Mouse (Mus musculus) forebrain, postnatal 0 days (tissue): Measurements from ENCODE around the gene Tada3. TPM values are rescaled to one million over a fixed set of nuclear protein-coding genes. Genes with fewer than 3 reads are reported as not detected.

ENCODE experiments used
- ATAC-seq: fragments of 200-750 bp; cut with Nextera tagmentation; 2 replicates; pipeline ENCODE4 v1.8.0; 2017; ENCODE audit warnings: mild to moderate bottlenecking, moderate library complexity
- DNase-seq: peaks from one replicate; pipeline ENCODE4 v3.0.0-alpha.2; 2015
- H3K27ac ChIP-seq: fragments of 300-500 bp; sonication (generic); 2 replicates; pipeline ENCODE4 v1.5.1; 2014; ENCODE audit warnings: low read depth, mild to moderate bottlenecking, antibody characterized with exemption, low read length, moderate library complexity, mixed read lengths
- H3K27me3 ChIP-seq: fragments of 300-500 bp; sonication (generic); 2 replicates; pipeline ENCODE4 v1.6.1; 2014; ENCODE audit warnings: mild to moderate bottlenecking, low read length, mixed read lengths; ENCODE audit not compliant: insufficient read depth
- H3K36me3 ChIP-seq: fragments of 300-500 bp; sonication (generic); 2 replicates; pipeline ENCODE4 v1.6.1; 2014; ENCODE audit warnings: mild to moderate bottlenecking, moderate library complexity; ENCODE audit not compliant: insufficient read depth
- H3K4me1 ChIP-seq: fragments of 300-500 bp; sonication (generic); 2 replicates; pipeline ENCODE4 v1.6.1; 2014; ENCODE audit warnings: antibody characterized with exemption; ENCODE audit not compliant: insufficient read depth
- H3K4me2 ChIP-seq: fragments of 300-500 bp; sonication (generic); 2 replicates; pipeline ENCODE4 v1.6.1; 2014; ENCODE audit warnings: low read depth, mild to moderate bottlenecking, moderate library complexity
- H3K4me3 ChIP-seq: fragments of 300-500 bp; sonication (generic); 2 replicates; pipeline ENCODE4 v1.5.1; 2014; ENCODE audit warnings: low read depth, low read length, mixed read lengths
- H3K9ac ChIP-seq: fragments of 300-500 bp; sonication (generic); 2 replicates; pipeline ENCODE4 v1.6.1; 2014; ENCODE audit warnings: mild to moderate bottlenecking
- H3K9me3 ChIP-seq: fragments of 300-500 bp; sonication (generic); 2 replicates; pipeline ENCODE4 v1.6.1; 2016; ENCODE audit warnings: low read length
- CTCF ChIP-seq: sonication (generic); IDR thresholded peaks from 2 replicates; pipeline ENCODE4 v1.5.1; 2016; ENCODE audit warnings: antibody characterized with exemption, control low read depth, low read depth
- WGBS: fragments of 180-500 bp; shearing (Covaris S2); extraction: QIAGEN DNeasy Blood & Tissue Kit; methylation state at CpG from one replicate; pipeline ENCODE4 v1.1.7; 2014; 5-methylcytosine and 5-hydroxymethylcytosine counted together
- polyA plus RNA-seq: library from polyadenylated mRNA; unstranded; fragments of >200 nt; fragmentation: Nextera tagmentation; extraction: Ambion mirVana; gene quantifications from 2 replicates; pipeline ENCODE4 v1.2.1, GENCODE M21; 2015
- total RNA-seq: library from RNA; depleted of rRNA; stranded (reverse); fragments of >200 nt; gene quantifications from 2 replicates; pipeline ENCODE4 v1.2.3, GENCODE M21; 2014

Tada3 gene
- total and polyA plus RNA-seq, 2 experiments from 2014 or later, result 34.7 to 84.4 TPM

DNA sequence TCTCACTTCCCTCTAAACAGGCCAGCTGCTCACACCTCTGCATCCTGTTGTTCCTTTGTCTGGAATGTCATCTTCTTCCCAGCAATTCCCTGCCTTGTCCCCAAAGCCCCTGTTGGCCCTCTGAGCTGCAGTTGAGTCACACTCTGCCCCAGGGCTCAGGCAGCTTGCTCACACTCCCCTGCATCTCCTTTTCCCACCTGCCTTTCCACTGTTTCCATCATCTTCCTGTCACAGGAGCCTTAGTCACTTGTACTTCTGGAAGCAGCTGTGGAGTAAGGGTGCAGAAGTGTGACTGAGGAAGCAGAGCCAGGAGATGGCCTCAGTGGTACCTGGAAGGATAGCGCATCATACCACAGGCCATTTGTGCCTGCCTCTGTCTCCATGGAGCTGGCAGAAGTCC is 15.4 kb downstream of the Tada3 start:
- TF ChIP-seq CTCF, result no peak
- H3K27me3 ChIP-seq, result no peaks in the 10 kb centered on the region
- H3K36me3 ChIP-seq, result peaks cover 7% of the 10 kb centered on the region; the same call in 1 of the 2 replicates
- DNase-seq (no peak), ATAC-seq (no peak)
- no peak overlapping the region for H3K27ac ChIP-seq
- 92% methylated on average over 1 of the region's 1 CpGs for WGBS
- H3K4me1 ChIP-seq, result no peaks in the 10 kb centered on the region
- no peaks in the 10 kb centered on the region for H3K9me3 ChIP-seq
- H3K4me3 ChIP-seq, result no peak overlapping the region
- no peak overlapping the region for H3K9ac ChIP-seq
- H3K4me2 ChIP-seq, result no peak overlapping the region

- 78% methylated on average over 4 of the region's 4 CpGs for WGBS
- Histone ChIP-seq H3K4me3 (no peak overlapping the region), H3K36me3 (0 out of 2 replicates have a peak, but pooled peaks cover under 1% of the 10 kb centered on the region), H3K27ac (no peak overlapping the region), H3K4me2 (no peak overlapping the region), H3K9me3 (no peaks in the 10 kb centered on the region), H3K9ac (no peak overlapping the region), H3K4me1 (no peaks in the 10 kb centered on the region), H3K27me3 (no peaks in the 10 kb centered on the region)
- peak; percentile 11; the same call in 1 of the 2 replicates for TF ChIP-seq CTCF
- DNase-seq (no peak), ATAC-seq (no peak)
Measured at GRCm38 (mm10) chr6:113361476-113361875, 16.2 kb downstream of the Tada3 start.

DNA sequence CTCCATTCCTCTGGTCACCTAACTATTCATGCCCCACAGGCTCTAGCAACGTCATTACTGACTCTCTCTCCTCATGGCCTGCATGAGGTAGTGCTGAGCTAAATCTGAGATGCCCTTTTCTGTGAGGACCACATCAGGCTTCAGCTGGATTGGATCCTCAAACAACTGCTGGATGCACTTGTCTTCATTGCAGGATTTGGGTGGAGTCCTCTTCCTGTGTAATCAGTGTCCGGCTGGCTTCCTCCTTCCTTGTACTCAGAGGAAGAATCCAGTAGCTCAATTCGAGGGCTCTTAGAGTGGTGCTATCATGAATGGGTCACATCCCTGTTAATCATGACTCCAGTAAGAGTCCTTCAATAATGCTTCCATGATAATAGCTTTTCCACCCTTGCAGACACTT is 24.0 kb downstream of the Tada3 start:
- Histone ChIP-seq H3K4me2 (no peak overlapping the region), H3K27ac (no peak overlapping the region), H3K9me3 (no peaks in the 10 kb centered on the region), H3K36me3 (no peaks in the 10 kb centered on the region), H3K4me3 (no peak overlapping the region), H3K9ac (no peak overlapping the region), H3K27me3 (no peaks in the 10 kb centered on the region), H3K4me1 (no peaks in the 10 kb centered on the region)
- no peak for TF ChIP-seq CTCF
- ATAC-seq (no peak), DNase-seq (no peak)
- WGBS, result 79% methylated on average over 3 of the region's 3 CpGs

DNA sequence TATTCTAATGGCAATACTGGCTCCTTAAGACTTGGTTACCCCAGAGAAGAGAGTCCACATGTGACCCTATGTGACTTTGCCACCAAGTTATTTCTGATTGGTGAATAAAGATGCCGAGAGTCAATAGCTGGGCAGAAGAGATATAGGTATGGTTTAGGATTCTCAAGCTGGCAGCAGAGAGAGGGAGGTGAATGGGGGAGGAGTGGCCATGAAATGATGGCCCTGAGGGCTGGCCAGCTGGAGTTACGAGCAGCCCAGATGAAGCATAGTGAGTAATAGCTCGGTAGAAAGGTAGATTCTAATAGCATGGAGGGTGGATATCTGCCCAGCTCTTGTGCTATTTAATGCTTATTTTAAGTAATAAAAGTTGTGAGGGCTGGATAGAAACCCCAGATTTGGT is 24.9 kb downstream of the Tada3 start:
- ATAC-seq (no peak), DNase-seq (no peak)
- Histone ChIP-seq H3K27ac (no peak overlapping the region), H3K9me3 (no peaks in the 10 kb centered on the region), H3K36me3 (no peaks in the 10 kb centered on the region), H3K4me3 (no peak overlapping the region), H3K4me2 (no peak overlapping the region), H3K27me3 (no peaks in the 10 kb centered on the region), H3K9ac (no peak overlapping the region), H3K4me1 (no peaks in the 10 kb centered on the region)
- TF ChIP-seq CTCF, result no peak
- 89% methylated on average over 3 of the region's 3 CpGs for WGBS

DNA sequence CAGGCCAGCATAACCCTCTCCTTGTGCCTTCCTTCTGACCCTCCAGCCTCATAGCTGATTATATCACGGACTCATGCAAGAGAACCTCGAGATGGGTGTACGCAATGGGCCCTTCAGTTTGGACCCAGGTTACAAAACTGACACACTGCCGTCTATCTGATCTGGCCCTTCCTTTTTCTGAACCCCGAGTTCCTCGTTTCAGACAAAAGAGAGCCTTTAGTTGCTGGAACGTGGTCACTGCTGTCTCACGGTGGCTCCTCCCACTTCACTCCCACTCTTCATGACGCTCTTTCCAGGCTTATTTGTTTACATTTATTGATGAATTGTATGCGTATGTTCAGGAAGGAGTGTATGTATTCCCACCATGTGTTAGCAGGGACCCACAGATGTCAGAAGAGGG is 26.0 kb downstream of the Tada3 start:
- no peak overlapping the region for H3K27ac ChIP-seq
- no peaks in the 10 kb centered on the region for H3K36me3 ChIP-seq
- ATAC-seq, result no peak
- no peak for TF ChIP-seq CTCF
- H3K4me2 ChIP-seq, result no peak overlapping the region
- H3K4me1 ChIP-seq, result no peaks in the 10 kb centered on the region
- no peak for DNase-seq
- H3K9ac ChIP-seq, result no peak overlapping the region
- 65% methylated on average over 10 of the region's 10 CpGs for WGBS
- no peaks in the 10 kb centered on the region for H3K9me3 ChIP-seq
- no peaks in the 10 kb centered on the region for H3K27me3 ChIP-seq
- H3K4me3 ChIP-seq, result no peak overlapping the region

DNA sequence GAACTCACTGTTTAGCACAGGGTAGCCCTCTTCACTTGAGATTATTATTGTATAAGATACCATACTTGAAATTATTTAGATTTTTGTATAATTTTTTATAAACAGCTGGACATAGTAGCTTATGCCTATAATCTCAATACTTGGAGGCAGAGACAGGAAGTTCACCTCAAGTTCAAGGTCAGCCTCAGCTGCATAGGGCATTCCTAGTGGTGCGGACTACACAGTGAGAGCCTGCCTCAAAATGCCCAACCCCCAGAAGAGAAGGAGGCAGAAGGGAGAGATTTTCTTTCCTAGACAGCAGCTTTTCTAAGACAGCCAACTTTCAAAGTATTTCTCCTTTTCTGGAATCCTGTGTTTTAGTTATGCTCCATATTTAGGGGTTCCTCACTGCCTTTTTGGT is 26.5 kb downstream of the Tada3 start:
- Histone ChIP-seq H3K9me3 (no peaks in the 10 kb centered on the region), H3K4me3 (no peak overlapping the region), H3K27ac (no peak overlapping the region), H3K36me3 (no peaks in the 10 kb centered on the region), H3K4me2 (no peak overlapping the region), H3K27me3 (no peaks in the 10 kb centered on the region), H3K9ac (no peak overlapping the region), H3K4me1 (no peaks in the 10 kb centered on the region)
- DNase-seq (no peak), ATAC-seq (no peak)
- TF ChIP-seq CTCF, result no peak
- WGBS, result 92% methylated on average over 1 of the region's 1 CpGs

GRCm38 (mm10) chr6:113350538-113350937 is 27.1 kb downstream of the Tada3 start:
- Histone ChIP-seq H3K27me3 (no peaks in the 10 kb centered on the region), H3K4me1 (no peaks in the 10 kb centered on the region), H3K4me2 (no peak overlapping the region), H3K9me3 (no peaks in the 10 kb centered on the region), H3K9ac (no peak overlapping the region), H3K36me3 (no peaks in the 10 kb centered on the region), H3K4me3 (no peak overlapping the region), H3K27ac (no peak overlapping the region)
- no peak for TF ChIP-seq CTCF
- DNase-seq (no peak), ATAC-seq (no peak)

GRCm38 (mm10) chr6:113346897-113347296 is 30.8 kb downstream of the Tada3 start:
- 81% methylated on average over 4 of the region's 4 CpGs for WGBS
- Histone ChIP-seq H3K9me3 (no peaks in the 10 kb centered on the region), H3K36me3 (no peaks in the 10 kb centered on the region), H3K9ac (no peak overlapping the region), H3K27ac (no peak overlapping the region), H3K4me2 (no peak overlapping the region), H3K4me1 (peaks cover 19% of the 10 kb centered on the region; the same call in 1 of the 2 replicates), H3K27me3 (no peaks in the 10 kb centered on the region), H3K4me3 (no peak overlapping the region)
- no peak for TF ChIP-seq CTCF
- DNase-seq (no peak), ATAC-seq (no peak)
